Mouse (Mus musculus) layer of hippocampus, adult 6 months (tissue): ENCODE measurements around the gene Olfr503. TPM values are rescaled to one million over a fixed set of nuclear protein-coding genes. Genes with fewer than 3 reads are reported as not detected.

Experiments used
- long read RNA-seq, 2 experiments: library from polyadenylated mRNA; unstranded; transcript quantifications; one replicate each; pipeline ENCODE4 v2.0.0; 2019 to 2020
- polyA plus RNA-seq: library from polyadenylated mRNA; unstranded; fragments of <200 nt; fragmentation: Nextera tagmentation; gene quantifications from 2 replicates; pipeline ENCODE4 v1.2.3, GENCODE M21; 2021

Olfr503 gene
- not detected in 2 replicates for polyA plus RNA-seq
- long read RNA-seq, experiment 1, result 0 reads
- long read RNA-seq, experiment 2, result 0 reads

DNA sequence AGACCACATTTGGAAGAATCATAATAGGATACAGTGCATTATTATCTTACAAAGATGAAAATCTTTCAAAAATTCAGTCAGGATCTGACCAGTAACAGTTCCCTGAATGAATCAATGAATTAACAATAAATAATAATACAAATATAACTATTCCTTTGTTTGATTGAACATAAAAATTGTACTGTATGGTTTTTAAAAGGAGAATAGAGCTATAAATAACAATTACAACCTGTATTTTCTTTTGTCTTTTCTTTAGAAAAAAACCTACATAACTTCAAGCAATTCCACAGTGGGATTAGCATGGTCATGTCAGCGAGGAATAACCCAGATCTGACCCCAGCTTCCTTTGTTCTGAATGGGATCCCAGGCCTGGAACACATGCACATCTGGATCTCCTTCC lies at the start of gene Olfr503:
Olfr503 (plus strand) TSS at position 301 of the 400 bp plus-strand sequence.

DNA sequence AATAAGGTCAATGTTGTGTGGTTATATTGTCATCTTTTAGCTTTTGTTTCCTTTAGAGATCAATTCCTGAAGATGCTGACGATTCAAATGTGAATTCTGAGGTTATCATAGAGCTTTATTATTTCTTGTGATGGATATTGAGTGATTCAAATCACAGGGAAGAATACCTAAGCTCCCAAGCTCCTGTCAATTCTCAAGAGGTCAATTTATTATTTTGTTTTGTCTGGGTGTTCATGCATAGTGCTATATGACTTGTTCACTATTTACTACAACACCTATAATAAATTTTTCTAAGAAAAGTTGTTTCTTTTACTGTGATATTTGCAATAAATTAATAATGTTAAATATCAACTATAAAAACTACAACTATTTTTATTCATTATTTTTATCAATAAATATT lies 19.4 kb upstream of the Olfr503 start, which contains the start of gene Olfr502:
Olfr502 (minus strand) TSS at position 101 of the 400 bp plus-strand sequence.

DNA sequence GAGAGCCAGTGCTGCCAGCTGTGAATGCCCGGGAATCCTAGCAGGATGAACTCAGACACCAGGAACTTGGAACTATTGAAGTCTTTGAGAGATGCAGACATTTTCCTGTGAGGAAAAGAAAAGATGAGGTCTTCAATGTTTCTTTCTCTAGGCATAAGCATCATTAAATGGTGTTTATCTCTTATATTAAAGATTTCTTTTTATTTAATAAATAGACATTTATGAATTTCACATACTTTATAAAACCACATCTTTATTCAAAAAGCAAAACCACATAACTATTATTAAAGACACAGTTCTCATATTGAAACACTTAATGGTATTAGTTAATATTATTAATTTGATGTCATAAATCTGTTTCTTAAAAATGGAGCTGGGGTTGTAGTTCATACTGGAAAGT lies 21.4 kb downstream of the Olfr503 start, which contains the start of gene Olfr504:
Olfr504 (minus strand) TSS at position 101 of the 400 bp plus-strand sequence.

Other genes with a start within 250 kb of the Olfr503 start
- not detected in 2 replicates for gene Olfr491, start 231.1 kb upstream of the Olfr503 start, polyA plus RNA-seq
- gene Olfr492, start 220.9 kb upstream of the Olfr503 start, polyA plus RNA-seq, result not detected in 2 replicates
- gene Olfr493, start 197.5 kb upstream of the Olfr503 start, polyA plus RNA-seq, result not detected in 2 replicates
- not detected in 2 replicates for gene Olfr494, start 179.2 kb upstream of the Olfr503 start, polyA plus RNA-seq
- gene Olfr495, start 151.4 kb upstream of the Olfr503 start, polyA plus RNA-seq, result not detected in 2 replicates
- gene Olfr497, start 124.1 kb upstream of the Olfr503 start, polyA plus RNA-seq, result not detected in 2 replicates
- not detected in 2 replicates for gene Olfr498, start 79.2 kb upstream of the Olfr503 start, polyA plus RNA-seq
- not detected in 2 replicates for gene Olfr502, start 19.5 kb upstream of the Olfr503 start, polyA plus RNA-seq
- not detected in 2 replicates for gene Olfr504, start 21.3 kb downstream of the Olfr503 start, polyA plus RNA-seq
- not detected in 2 replicates for gene Olfr506, start 66.3 kb downstream of the Olfr503 start, polyA plus RNA-seq
- gene Olfr507, start 77.3 kb downstream of the Olfr503 start, polyA plus RNA-seq, result not detected in 2 replicates
- not detected in 2 replicates for gene Olfr508, start 85.5 kb downstream of the Olfr503 start, polyA plus RNA-seq
- not detected in 2 replicates for gene Olfr509, start 107.4 kb downstream of the Olfr503 start, polyA plus RNA-seq
- gene Olfr510, start 121.9 kb downstream of the Olfr503 start, polyA plus RNA-seq, result not detected in 2 replicates
- not detected in 2 replicates for gene Olfr512, start 168.8 kb downstream of the Olfr503 start, polyA plus RNA-seq
- gene Olfr513, start 206.4 kb downstream of the Olfr503 start, polyA plus RNA-seq, result not detected in 2 replicates